Mouse (Mus musculus) frontal cortex, postnatal 36 days (tissue): ENCODE data around the gene Pnldc1.

ENCODE experiments used
- DNase-seq, 2 experiments: peaks; one replicate each; pipeline ENCODE4 v3.0.0; 2022; ENCODE audit warnings: low spot score in 2 of 2

Pnldc1 gene

GRCm38 (mm10) chr17:12857395-12857794, 52.6 kb downstream of the Pnldc1 start:
- DNase-seq: no peak

GRCm38 (mm10) chr17:12854386-12854785, 55.6 kb downstream of the Pnldc1 start:
- DNase-seq: no peak

DNA sequence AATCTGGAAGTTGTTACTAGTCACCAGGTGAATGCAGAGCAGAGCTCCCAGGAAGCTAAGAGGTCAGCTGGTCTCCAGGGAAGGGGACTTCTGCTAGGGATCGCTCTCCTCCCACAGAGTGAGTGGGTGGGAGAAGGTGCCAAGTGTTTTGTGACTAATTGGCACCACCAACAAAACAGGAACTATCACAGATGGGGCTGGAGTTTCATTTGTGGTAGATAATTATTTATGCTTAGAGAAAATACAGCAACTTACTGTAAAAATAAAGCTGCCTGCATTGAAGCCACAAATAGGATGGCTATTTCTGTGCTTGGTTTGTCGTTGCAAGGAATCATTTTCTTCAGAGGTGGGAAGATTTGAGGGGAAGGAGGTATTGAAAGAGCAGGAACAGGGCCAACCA, 56.2 kb downstream of the Pnldc1 start:
- no peak for DNase-seq

DNA sequence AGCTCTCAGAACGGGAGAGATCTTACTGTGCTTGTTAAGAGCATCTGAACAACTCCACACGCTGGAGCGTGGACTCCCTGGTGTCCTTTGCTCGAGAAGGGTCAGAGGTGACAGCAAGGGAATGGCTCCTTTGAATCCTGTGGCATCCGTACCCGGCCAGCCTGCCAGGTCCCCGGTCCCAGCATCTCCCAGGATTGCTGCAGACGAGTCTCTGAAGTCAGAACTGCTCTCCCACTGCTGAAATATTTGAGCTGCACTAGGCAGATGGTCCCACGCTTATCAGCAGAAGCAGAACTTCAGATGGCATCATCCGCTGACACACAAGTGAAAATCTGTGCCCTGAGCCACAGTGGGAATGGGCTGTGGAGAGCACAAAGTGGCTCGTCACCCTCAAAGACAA, 58.3 kb downstream of the Pnldc1 start:
- peak; percentile 69 to 71 for DNase-seq

- peak; percentile 62 to 65 for DNase-seq
These were observed 60.1 kb downstream of the Pnldc1 start for GRCm38 (mm10) chr17:12849778-12850382.

DNA sequence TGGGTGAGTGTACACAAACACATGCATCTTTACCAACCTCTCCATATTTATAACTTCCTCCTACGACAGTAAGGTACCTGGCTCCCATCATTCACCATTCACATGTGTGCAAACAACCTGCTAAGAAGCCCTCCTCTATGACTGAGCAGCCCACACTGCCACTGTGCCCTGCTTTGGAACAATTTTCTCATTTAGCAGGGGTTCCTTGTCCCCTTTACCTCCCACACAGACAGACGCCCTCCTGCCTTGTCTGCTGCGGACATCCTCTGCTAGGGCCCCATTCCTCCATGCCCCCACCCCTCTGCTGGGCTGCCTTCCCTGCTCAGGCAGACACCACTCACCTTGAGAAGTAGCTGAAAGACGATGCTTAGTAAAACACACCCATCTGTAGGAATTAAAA, 62.3 kb downstream of the Pnldc1 start:
- no peak for DNase-seq

DNA sequence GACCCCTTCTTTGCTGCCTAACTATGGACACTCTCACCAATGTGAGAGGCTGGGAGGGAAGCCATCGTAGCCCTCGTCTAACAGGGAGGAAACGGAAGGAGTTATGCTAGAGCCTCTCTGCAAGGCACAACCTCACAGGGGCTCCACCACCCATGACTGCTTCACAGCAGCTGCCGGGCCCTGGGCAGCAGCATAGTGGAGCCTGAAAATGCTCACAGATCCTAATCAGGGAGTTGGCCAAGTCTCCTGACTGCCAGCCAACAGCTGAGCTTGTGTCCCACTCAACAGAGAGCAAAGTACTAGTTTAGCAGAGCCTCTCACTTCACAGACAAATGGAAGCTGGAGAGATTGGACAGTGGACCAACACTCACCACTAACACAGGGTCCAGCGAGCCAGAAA, 63.6 kb downstream of the Pnldc1 start:
- DNase-seq: peak in 1 of 2 experiments; percentile 70

- DNase-seq: no peak
These were observed 64.2 kb downstream of the Pnldc1 start for GRCm38 (mm10) chr17:12845862-12846261.

GRCm38 (mm10) chr17:12844540-12844939, 65.5 kb downstream of the Pnldc1 start:
- no peak for DNase-seq

DNA sequence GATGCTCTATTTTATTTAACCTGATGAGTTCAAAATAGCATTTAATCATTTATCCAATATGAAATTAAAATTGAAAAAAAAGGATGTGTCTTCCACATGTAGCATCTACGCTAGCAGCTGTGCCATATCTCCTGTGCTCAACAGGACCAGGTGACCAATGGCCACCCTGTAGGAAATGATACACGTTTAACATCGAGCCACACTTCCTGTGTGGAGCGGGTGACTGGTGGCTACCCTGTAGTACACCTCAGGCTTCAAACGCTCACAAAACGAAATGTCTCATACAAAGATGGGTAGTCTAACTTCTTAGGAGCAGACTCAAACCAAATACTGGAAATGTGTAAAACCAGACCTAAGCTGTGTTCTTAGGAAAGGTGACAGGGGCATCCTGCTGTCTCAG, 66.2 kb downstream of the Pnldc1 start:
- DNase-seq: no peak

GRCm38 (mm10) chr17:12839475-12840267, 70.4 kb downstream of the Pnldc1 start:
- peak; percentile 53 to 71 for DNase-seq
